Mouse (Mus musculus): ENCODE measurements around the gene Defb47.

Gene Defb47

DNA sequence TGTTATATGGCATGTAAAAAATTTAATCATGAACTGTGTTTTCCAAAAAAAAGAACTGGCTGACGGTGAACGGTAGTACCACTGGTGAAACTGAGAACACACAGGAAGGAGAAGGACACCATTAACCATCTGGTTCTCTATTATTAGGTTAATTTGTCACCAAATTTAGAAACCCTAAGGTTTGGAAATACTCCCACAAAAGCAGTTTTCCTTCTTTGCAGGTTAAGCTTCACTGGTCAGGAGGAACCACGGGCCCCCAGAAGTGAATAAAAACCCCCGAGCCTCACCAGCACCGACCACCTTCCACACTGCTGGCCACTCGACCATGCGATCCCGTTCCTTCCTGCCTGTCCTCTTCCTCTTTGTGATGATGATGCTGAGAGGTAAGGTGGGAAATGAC lies at the start of gene Defb47:
TSS of gene Defb47 (plus strand) at position 301 of the 400 bp plus-strand sequence.
- no peak for DNase-seq (ENCODE audit: low read depth in 2 of 2, low spot score in 2 of 2)

DNA sequence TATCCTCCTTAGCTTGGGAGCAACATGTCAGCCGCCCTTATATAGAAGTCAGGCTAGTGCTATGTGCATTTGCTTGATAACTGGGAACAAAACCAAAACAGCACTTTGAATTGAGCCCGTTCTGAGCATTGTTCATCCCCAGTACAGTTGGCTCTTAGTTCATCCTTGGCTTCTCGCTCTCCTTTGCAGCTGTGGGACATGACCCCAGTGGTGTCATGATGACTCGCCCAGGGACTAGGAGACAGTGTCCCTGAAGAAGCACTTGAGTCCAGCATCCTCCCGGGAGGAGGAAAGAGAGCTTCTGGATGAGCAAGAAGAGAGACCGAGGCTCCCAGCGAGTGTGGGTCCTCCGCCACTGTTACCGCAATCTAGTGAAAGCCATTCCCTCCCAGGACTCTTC lies 41.8 kb upstream of the Defb47 start:
- no peak for DNase-seq (ENCODE audit: low read depth in 2 of 2, low spot score in 2 of 2)

DNA sequence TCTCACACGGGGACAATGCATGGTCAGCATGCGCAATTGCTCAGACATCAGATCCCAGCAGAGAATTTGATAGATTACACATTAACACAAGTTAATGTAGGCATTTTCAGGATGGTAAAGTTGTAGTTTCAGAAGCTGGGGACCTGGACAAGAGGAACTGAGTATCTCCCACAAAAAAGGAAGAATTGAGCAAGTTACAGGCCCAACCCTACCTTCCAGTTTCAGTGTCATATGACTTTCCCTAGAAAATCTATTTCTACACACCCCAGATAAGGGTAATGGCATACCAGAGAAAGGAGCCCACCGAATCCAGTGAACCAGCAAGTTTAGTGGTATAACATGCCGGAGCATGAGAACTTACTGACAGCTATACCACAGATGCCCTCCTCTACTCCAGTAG lies 34.2 kb upstream of the Defb47 start:
- no peak for DNase-seq (ENCODE audit: low read depth in 2 of 2, low spot score in 2 of 2)

DNA sequence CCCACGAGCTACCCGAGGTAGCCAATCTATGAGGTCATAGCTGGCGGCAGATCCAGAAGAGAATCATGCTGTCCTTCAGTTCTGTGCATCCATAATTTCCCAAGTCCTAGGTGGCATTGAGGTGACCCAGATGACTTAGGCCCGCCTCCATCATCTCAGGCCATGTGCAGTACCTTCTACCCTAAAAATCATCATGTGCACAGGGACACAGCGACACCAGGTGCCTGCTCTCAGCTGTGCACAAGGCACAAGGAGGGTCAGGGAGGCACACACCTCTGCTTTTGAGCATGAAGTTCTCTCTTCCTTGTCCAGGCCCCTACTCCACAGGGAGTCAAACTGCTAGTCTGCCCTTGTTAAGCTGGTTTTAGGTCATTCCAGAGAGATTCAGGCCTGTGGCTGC lies 32.5 kb upstream of the Defb47 start:
- no peak for DNase-seq (ENCODE audit: low read depth in 2 of 2, low spot score in 2 of 2)

DNA sequence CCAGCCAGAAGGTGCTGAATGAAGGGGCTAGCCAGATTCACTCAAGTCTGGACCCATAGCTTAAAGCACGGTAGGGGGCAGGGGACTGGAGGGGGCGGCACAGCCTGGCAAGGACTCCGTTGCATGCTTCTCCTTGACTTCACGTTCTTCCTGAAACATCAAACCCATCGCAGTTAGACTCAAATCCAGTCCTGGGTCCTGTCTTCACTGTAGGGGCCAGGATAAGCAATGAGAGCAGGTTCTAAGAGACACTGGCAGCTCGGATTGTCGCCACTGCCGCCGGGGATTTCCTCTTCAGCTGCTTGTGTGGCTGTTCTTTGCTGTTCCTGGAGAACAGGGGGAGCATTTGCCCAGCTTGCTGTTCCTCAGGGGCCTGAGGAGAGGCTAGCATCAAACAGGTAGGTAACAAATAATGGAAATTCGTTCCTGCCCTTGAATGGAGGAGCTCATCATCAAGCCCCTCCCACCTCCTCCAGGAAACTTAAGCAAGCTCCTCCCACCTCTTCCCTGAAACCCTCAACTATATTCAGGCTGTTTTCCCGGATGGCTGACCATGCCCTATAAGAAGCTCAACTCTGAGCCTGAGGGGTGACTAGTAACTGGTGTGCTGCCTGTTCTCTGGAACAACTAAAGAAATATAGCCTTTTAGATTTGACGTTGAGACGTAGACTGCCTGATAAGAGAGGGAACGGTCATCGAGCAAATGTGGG lies 31.9 kb upstream of the Defb47 start:
- no peak for DNase-seq (ENCODE audit: low read depth in 2 of 2, low spot score in 2 of 2)

DNA sequence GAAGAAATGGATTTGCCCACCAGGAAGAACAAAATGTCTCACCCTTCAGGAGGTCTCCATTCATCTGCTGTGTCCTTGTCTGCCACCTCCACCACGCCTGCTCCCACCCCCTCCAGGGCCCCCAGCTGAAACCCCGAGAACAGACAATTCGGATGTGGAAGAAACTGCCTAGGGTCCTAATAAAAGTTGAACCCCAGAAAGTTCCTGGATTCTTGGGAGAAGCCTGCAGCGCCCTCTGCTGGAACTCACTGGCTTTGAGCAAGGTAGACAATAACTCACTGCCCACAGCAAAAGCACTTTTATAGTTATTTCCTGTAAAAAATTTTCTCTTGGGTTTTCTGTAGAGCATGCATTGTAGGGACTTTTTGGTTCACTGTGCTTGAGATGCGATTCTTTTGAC lies 22.8 kb upstream of the Defb47 start:
- DNase-seq (ENCODE audit: low read depth in 2 of 2, low spot score in 2 of 2): peak; percentile 38 to 54

DNA sequence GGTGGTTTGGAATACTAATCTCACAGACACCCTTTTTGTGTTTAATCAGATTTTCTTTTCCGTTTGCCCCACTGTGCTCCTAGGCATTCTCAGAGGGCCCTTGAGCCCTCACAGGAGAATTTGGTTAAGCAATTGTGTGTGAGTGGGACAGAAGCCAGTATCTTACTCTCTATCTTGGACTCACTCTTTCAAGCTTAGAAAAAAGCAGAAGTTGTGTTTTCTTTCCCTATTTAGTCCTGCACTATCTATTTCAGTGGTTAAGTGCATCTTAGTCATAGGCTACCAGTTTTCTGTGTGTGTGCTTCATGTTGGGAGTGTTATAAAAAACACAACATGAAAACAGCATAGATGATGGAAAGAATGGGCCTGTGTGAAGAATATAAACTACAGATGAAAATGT lies 18.1 kb upstream of the Defb47 start:
- no peak for DNase-seq (ENCODE audit: low read depth in 2 of 2, low spot score in 2 of 2)

DNA sequence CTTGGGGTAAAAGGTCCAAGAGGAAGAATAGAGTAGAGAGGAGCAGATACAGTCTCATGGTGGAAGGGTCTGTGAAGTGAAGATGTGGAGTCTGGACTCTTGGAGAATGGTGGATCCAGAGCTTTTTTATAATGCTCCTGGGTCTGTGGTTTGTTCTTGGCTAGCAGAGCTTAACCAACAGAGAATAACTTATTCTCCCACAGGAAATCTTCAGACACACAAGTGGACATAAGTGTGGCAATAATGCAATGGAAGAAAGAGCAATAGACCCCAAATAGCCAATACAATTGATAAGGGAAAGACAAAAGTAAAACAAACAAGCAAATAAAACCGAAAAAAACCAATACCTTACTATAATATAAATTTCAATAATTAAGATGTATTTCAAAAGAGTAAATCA lies 13.5 kb upstream of the Defb47 start, which contains the start of gene Defb48:
TSS of gene Defb48 (minus strand) at position 101 of the 400 bp plus-strand sequence.
- DNase-seq (ENCODE audit: low read depth in 2 of 2, low spot score in 2 of 2): no peak

DNA sequence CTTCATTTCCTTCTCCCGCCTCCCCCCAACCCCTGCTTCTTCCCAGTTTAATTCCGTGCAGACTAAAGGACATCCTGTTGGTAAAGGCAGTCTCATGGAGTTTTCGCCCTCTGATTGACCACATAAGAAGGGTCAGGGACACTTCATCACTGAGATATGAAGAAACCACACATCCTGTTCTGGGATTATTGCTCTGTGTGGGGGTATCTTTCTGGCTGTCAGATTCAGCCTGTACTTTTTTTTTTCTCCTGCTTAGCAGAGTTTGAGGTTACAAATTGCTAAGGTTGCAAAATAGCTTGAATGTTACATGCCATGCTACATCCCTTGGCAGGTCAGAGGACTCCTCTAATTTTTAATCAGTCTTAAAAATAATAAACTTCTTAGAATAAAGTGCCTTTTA lies 6.6 kb upstream of the Defb47 start:
- DNase-seq (ENCODE audit: low read depth in 2 of 2, low spot score in 2 of 2): no peak

DNA sequence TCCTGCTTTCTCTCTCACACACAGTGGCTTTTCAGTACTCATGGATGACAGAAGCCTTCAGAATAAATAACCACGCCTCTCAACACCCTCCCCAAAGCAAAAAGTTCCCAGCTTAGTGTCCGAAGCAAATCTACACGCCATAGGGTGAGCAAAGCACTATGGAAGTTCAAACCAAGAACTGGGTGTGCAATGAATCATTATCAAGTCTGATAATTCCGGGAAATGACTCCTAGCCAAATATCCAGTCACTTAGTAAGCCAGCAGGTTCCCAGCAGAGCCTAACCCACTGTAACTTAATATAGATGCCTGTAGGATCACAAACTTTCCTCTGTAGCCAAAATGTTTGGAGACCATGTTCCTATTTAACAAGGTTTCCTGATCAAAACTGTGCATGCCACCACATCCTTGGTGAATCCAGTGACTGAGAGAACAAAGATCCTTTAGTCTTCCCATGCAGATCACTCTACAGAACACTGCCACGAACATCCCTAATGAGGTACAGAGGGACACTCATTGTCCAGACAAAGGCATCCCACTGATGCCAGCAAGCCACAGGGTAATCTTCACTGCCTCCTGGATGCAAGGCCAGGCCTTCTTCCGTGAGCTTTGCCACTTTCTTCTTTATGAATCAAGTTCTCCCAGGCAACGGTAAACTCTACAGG lies 5.9 kb upstream of the Defb47 start:
- DNase-seq (ENCODE audit: low read depth in 2 of 2, low spot score in 2 of 2): no peak

DNA sequence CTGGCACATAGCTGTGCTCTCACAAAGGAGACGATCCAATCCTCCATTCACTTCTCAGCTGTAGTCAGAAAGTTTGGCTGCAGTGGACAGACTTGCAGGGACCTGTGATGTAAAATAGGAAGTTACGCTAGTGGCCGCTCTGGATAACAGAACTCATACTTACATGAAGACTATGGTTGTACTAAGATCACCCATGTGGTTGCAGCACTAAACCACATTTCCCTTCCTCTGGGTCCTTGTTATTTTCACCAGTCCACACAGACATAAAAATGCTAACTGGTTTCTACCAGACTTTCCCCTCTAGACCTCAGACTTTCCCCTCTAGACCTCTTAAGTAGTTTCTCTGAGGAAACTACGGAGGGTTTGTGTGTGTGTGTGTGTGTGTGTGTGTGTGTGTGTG lies 1.1 kb downstream of the Defb47 start:
- DNase-seq (ENCODE audit: low read depth in 2 of 2, low spot score in 2 of 2): no peak

DNA sequence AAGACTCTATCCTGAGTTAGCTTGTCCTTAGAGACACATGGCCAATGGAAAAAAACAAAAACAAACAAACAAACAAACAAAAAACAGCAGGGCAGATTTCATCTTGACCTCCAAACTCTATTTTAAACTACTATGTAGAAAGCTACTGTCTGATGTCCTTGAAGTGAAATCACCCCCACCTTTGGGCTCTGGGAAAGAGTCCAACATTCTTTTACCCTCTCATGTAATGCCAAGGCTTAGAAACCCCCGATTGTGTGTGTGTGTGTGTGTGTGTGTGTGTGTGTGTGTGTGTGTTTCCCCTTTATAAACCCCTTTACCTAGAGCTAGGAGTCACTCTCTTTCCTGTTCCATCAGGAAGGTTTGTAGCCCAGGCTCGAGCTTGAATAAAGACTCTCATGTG lies 4.7 kb downstream of the Defb47 start:
- DNase-seq (ENCODE audit: low read depth in 2 of 2, low spot score in 2 of 2): no peak

DNA sequence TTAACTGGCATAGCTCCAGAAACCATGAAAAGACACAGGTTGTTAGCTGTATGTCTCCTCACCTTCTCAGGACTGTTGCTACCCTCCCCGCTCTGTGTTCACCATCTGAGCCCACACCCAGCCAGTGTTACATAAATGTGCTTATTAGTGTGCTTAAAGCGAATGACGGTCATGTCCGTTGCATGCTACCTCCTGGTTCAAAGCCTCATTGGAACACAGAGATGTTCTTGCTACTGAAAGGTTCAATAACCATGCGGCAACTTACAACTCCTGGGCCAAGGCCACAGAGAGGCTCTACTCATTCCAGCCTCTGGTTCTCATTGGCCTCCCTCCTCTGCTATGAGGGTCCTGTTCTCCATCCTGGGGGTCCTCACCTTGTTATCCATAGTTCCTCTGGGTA lies 13.6 kb downstream of the Defb47 start, which contains the start of gene Defb43:
TSS of gene Defb43 (plus strand) at position 301 of the 400 bp plus-strand sequence.
- DNase-seq (ENCODE audit: low read depth in 2 of 2, low spot score in 2 of 2): no peak

DNA sequence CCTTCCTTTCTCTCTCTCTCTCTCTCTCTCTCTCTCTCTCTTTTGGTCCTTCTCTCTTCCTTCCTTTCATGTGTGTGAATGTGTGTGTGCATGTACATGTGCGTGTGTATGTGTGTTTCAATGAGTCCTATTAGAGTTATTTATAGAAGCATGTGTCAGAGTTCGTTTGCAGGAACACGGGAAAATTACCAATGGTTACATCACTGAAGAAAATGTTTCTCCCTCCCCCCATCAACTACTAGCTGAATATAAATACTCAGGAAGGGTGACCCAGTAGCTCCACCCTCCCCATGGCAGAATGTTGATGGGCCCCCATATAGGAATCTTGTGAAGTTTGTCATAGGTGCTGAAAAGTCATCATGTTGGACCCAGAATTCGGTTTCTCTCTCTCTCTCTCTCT lies 15.2 kb downstream of the Defb47 start:
- no peak for DNase-seq (ENCODE audit: low read depth in 2 of 2, low spot score in 2 of 2)

DNA sequence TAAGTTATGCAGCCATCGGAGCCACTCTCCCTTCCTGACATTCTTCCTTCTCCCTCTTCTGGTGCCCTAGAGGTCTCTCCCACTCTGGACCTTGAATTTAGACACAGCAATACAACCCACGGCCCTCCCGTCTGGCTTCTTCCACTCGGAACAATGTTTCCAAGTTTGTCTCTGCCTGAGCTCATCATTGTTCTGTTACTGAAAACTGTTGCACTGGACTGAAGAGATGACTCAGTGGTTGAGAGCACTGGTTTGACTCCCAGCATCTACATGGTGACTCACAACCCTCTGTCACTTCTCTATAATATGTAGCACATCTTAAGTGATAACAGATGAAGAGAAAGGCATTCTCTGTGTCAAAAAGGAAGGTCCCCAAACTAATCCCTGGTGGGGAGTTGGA lies 16.8 kb downstream of the Defb47 start:
- DNase-seq (ENCODE audit: low read depth in 2 of 2, low spot score in 2 of 2): no peak

DNA sequence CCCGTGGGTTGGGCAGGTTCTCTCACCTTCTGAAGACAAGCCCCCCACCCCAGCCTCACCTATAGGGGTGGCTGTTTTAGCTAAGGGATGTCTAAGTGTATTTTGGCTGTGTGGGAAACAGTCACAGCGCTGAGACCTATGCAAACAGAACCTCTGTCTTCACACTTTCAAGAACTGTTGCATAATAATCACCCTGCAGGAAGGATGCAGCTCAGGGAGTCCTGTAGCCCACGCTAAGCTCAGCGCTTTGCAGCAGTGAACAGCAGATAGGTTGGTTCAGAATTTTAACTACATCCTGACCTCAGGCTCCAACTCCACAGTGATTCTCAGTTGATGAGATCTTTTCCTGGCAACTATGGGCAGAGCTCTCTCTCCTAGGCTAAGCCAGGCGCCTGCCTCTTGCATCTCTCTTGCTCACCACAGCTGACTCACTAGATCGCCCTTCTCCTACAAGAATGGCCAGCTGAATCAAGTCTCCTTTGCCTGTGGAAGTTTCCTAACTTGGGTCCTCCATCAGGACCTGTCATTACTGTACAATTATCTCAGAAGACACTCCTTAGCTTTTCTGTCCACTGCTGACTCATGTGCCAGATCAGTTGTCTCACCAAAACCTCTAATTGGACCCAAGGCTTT lies 22.8 kb downstream of the Defb47 start:
- no peak for DNase-seq (ENCODE audit: low read depth in 2 of 2, low spot score in 2 of 2)

DNA sequence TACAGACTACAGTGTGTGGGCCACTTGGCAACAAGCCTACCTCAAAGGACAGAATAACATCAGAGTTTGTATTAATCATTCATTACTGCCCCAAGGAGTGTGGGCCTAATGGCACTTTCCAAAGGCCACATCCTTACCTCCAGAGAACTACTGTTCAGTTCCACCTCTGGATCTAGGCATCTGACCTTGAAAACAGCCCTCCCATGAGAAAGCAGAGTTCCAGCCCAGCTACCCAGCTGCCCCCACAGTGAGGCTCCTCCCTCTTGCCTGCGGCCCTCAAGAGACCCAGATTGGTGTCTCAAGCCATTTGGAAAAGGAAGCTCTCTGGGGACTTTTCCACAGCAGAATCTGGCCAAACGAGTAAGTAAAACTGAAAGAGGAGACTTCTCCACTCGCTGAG lies 48.8 kb downstream of the Defb47 start, which contains the start of gene Defb42:
TSS of gene Defb42 (plus strand) at position 301 of the 400 bp plus-strand sequence.
- no peak for DNase-seq (ENCODE audit: low read depth in 2 of 2, low spot score in 2 of 2)

DNA sequence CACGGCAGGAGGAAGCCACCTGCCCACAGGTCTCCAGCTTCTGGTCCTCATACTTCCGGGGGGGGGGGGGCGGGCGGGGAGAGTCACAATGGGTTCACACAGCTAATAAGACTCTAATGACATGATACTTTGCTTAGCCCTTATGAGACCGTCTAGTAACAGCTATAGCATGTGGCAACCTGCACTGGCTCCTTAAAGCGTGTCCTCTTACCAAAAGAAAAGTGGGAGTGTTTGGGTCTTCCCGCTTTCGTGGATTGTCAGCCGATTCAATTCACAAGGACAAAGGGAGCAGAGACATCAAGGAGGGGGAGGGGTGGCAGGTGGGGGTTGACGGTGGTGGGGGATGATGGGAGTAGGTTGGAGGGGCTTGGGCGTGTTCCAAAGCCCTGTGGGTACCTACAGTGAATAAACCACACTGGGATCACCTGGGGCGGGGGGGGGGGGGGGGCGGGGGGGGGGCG lies 52.1 kb downstream of the Defb47 start, which contains the start of gene Defb30:
TSS of gene Defb30 (minus strand) at position 51 of the 461 bp plus-strand sequence.
- no peak for DNase-seq (ENCODE audit: low read depth in 2 of 2, low spot score in 2 of 2)
